Mouse (Mus musculus): ENCODE measurements around the gene Tnc. TPM values are rescaled to one million over a fixed set of nuclear protein-coding genes. Genes with fewer than 3 reads are reported as not detected.

Tnc gene
- polyA plus RNA-seq, 1 experiment from 2014 or later = 1.2 TPM

GRCm38 (mm10) chr4:64011308-64011707 lies 35.5 kb downstream of the Tnc start:
- 57% methylated on average over 2 of the region's 2 CpGs for WGBS

GRCm38 (mm10) chr4:64009936-64010335 lies 36.9 kb downstream of the Tnc start:
- Histone ChIP-seq H3K27me3 (ENCODE audit: poor library complexity, severe bottlenecking) (no peaks in the 10 kb centered on the region), H3K27ac (no peak overlapping the region), H3K4me3 (no peak overlapping the region), H3K4me1 (no peaks in the 10 kb centered on the region), H3K9me3 (no peaks in the 10 kb centered on the region), H3K36me3 (replicated peaks) (no peaks in the 10 kb centered on the region)
- 94% methylated on average over 1 of the region's 1 CpGs for WGBS
- no peak for DNase-seq (ENCODE audit: extremely low spot score, low spot score)

More at GRCm38 (mm10) chr4:64011308-64011707, 35.5 kb downstream of the Tnc start:
- no peak overlapping the region for H3K4me3 ChIP-seq
- H3K4me1 ChIP-seq = no peaks in the 10 kb centered on the region
- H3K36me3 ChIP-seq (replicated peaks) = no peaks in the 10 kb centered on the region
- H3K9me3 ChIP-seq = no peaks in the 10 kb centered on the region
- no peak overlapping the region for H3K27ac ChIP-seq
- DNase-seq (ENCODE audit: extremely low spot score, low spot score) = no peak
- H3K27me3 ChIP-seq (ENCODE audit: poor library complexity, severe bottlenecking) = no peaks in the 10 kb centered on the region

- Histone ChIP-seq H3K27me3 (ENCODE audit: poor library complexity, severe bottlenecking) (no peaks in the 10 kb centered on the region), H3K4me3 (no peak overlapping the region), H3K27ac (no peak overlapping the region), H3K36me3 (replicated peaks) (no peaks in the 10 kb centered on the region), H3K4me1 (peaks cover 23% of the 10 kb centered on the region), H3K9me3 (no peaks in the 10 kb centered on the region)
- 88% methylated on average over 4 of the region's 4 CpGs for WGBS
- DNase-seq (ENCODE audit: extremely low spot score, low spot score) = no peak
These were observed 41.6 kb downstream of the Tnc start for GRCm38 (mm10) chr4:64005198-64005597.

GRCm38 (mm10) chr4:64003677-64004076 lies 43.1 kb downstream of the Tnc start:
- 0 out of 2 replicates have a peak overlapping the region, but pooled peaks have one; percentile 31 for H3K27ac ChIP-seq
- no peak overlapping the region for H3K4me3 ChIP-seq
- peaks cover 23% of the 10 kb centered on the region for H3K4me1 ChIP-seq
- no peaks in the 10 kb centered on the region for H3K9me3 ChIP-seq
- 43% methylated on average over 3 of the region's 3 CpGs for WGBS
- H3K27me3 ChIP-seq (ENCODE audit: poor library complexity, severe bottlenecking) = no peaks in the 10 kb centered on the region
- DNase-seq (ENCODE audit: extremely low spot score, low spot score) = no peak
- no peaks in the 10 kb centered on the region for H3K36me3 ChIP-seq (replicated peaks)

GRCm38 (mm10) chr4:64002168-64002567 lies 44.6 kb downstream of the Tnc start:
- no peak for DNase-seq (ENCODE audit: extremely low spot score, low spot score)
- Histone ChIP-seq H3K27ac (no peak overlapping the region), H3K27me3 (ENCODE audit: poor library complexity, severe bottlenecking) (no peaks in the 10 kb centered on the region), H3K4me1 (peaks cover 23% of the 10 kb centered on the region), H3K4me3 (no peak overlapping the region), H3K36me3 (replicated peaks) (no peaks in the 10 kb centered on the region), H3K9me3 (no peaks in the 10 kb centered on the region)
- WGBS = 39% methylated on average over 2 of the region's 2 CpGs

GRCm38 (mm10) chr4:64000788-64001187 lies 46.0 kb downstream of the Tnc start:
- Histone ChIP-seq H3K9me3 (no peaks in the 10 kb centered on the region), H3K4me3 (no peak overlapping the region), H3K4me1 (peaks cover 23% of the 10 kb centered on the region), H3K27me3 (ENCODE audit: poor library complexity, severe bottlenecking) (no peaks in the 10 kb centered on the region), H3K36me3 (replicated peaks) (no peaks in the 10 kb centered on the region), H3K27ac (no peak overlapping the region)
- 84% methylated on average over 3 of the region's 3 CpGs for WGBS
- DNase-seq (ENCODE audit: extremely low spot score, low spot score) = no peak

- 90% methylated on average over 4 of the region's 4 CpGs for WGBS
- no peak for DNase-seq (ENCODE audit: extremely low spot score, low spot score)
These were observed 46.5 kb downstream of the Tnc start for GRCm38 (mm10) chr4:64000293-64000692.

GRCm38 (mm10) chr4:63993462-63994113 lies 53.2 kb downstream of the Tnc start:
- no peak overlapping the region for H3K27ac ChIP-seq
- no peaks in the 10 kb centered on the region for H3K4me1 ChIP-seq
- no peak for DNase-seq (ENCODE audit: extremely low spot score, low spot score)
- H3K36me3 ChIP-seq (replicated peaks) = no peaks in the 10 kb centered on the region
- 76% methylated on average over 2 of the region's 2 CpGs for WGBS
- no peak overlapping the region for H3K4me3 ChIP-seq
- H3K9me3 ChIP-seq = no peaks in the 10 kb centered on the region
- peaks cover 14% of the 10 kb centered on the region; the same call in 1 of the 2 replicates for H3K27me3 ChIP-seq (ENCODE audit: poor library complexity, severe bottlenecking)

More at GRCm38 (mm10) chr4:64000293-64000692, 46.5 kb downstream of the Tnc start:
- Histone ChIP-seq H3K4me1 (peaks cover 23% of the 10 kb centered on the region), H3K9me3 (no peaks in the 10 kb centered on the region), H3K27ac (no peak overlapping the region), H3K27me3 (ENCODE audit: poor library complexity, severe bottlenecking) (no peaks in the 10 kb centered on the region), H3K36me3 (replicated peaks) (no peaks in the 10 kb centered on the region), H3K4me3 (no peak overlapping the region)

- Histone ChIP-seq H3K36me3 (replicated peaks) (no peaks in the 10 kb centered on the region), H3K27ac (no peak overlapping the region), H3K4me1 (peaks cover 15% of the 10 kb centered on the region), H3K27me3 (ENCODE audit: poor library complexity, severe bottlenecking) (peaks cover 38% of the 10 kb centered on the region), H3K4me3 (no peak overlapping the region), H3K9me3 (no peaks in the 10 kb centered on the region)
- 91% methylated on average over 1 of the region's 1 CpGs for WGBS
- no peak for DNase-seq (ENCODE audit: extremely low spot score, low spot score)
These were observed 56.6 kb downstream of the Tnc start for GRCm38 (mm10) chr4:63990216-63990615.

GRCm38 (mm10) chr4:63988090-63988489 lies 58.7 kb downstream of the Tnc start:
- no peak overlapping the region for H3K4me3 ChIP-seq
- WGBS = 92% methylated on average over 5 of the region's 5 CpGs
- H3K9me3 ChIP-seq = no peaks in the 10 kb centered on the region
- no peaks in the 10 kb centered on the region for H3K36me3 ChIP-seq (replicated peaks)
- no peak for DNase-seq (ENCODE audit: extremely low spot score, low spot score)
- no peak overlapping the region for H3K27ac ChIP-seq
- H3K27me3 ChIP-seq (ENCODE audit: poor library complexity, severe bottlenecking) = peaks cover 58% of the 10 kb centered on the region
- H3K4me1 ChIP-seq = peaks cover 22% of the 10 kb centered on the region

- H3K4me1 ChIP-seq = peaks cover 29% of the 10 kb centered on the region
- H3K4me3 ChIP-seq = no peak overlapping the region
- H3K9me3 ChIP-seq = no peaks in the 10 kb centered on the region
- H3K27me3 ChIP-seq (ENCODE audit: poor library complexity, severe bottlenecking) = peaks cover 71% of the 10 kb centered on the region
- H3K36me3 ChIP-seq (replicated peaks) = no peaks in the 10 kb centered on the region
- no peak overlapping the region for H3K27ac ChIP-seq
- no peak for DNase-seq (ENCODE audit: extremely low spot score, low spot score)
These were observed 60.2 kb downstream of the Tnc start for GRCm38 (mm10) chr4:63986576-63986975.

GRCm38 (mm10) chr4:63983098-63983445 lies 63.7 kb downstream of the Tnc start:
- no peak for DNase-seq (ENCODE audit: extremely low spot score, low spot score)
- WGBS = 81% methylated on average over 8 of the region's 8 CpGs
- Histone ChIP-seq H3K27ac (no peak overlapping the region), H3K4me1 (peaks cover 38% of the 10 kb centered on the region), H3K36me3 (replicated peaks) (no peaks in the 10 kb centered on the region), H3K4me3 (no peak overlapping the region), H3K9me3 (no peaks in the 10 kb centered on the region), H3K27me3 (ENCODE audit: poor library complexity, severe bottlenecking) (peaks cover 70% of the 10 kb centered on the region)

GRCm38 (mm10) chr4:63982425-63983097 lies 64.3 kb downstream of the Tnc start:
- no peak overlapping the region for H3K27ac ChIP-seq
- peaks cover 38% of the 10 kb centered on the region for H3K4me1 ChIP-seq
- H3K9me3 ChIP-seq = no peaks in the 10 kb centered on the region
- no peak for DNase-seq (ENCODE audit: extremely low spot score, low spot score)
- H3K36me3 ChIP-seq (replicated peaks) = no peaks in the 10 kb centered on the region
- no peak overlapping the region for H3K4me3 ChIP-seq
- 83% methylated on average over 12 of the region's 12 CpGs for WGBS
- H3K27me3 ChIP-seq (ENCODE audit: poor library complexity, severe bottlenecking) = peaks cover 70% of the 10 kb centered on the region

All from forebrain, embryonic 10.5 days (tissue).